Mouse (Mus musculus) hindbrain, embryonic 10.5 days (tissue): ENCODE measurements at regions not wholly inside any gene's neighbourhood (a gene's known extent, or its start where the extent isn't known, plus 50 kb on each side); places are given as distances from the start of the nearest gene placed in this dataset.
"Not testable (repeated sequence)": the region's sequence is repeated elsewhere in the genome, so short reads cannot be mapped to it uniquely, and the experiment has no call there.

Experiments
- DNase-seq: peaks from one replicate; pipeline ENCODE4 v3.0.0-alpha.2; 2017; ENCODE audit warnings: low spot score
- H3K27ac ChIP-seq: fragments of 300-500 bp; sonication (generic); 2 replicates; pipeline ENCODE4 v1.5.1; 2016; ENCODE audit warnings: mild to moderate bottlenecking, moderate library complexity
- H3K27me3 ChIP-seq: fragments of 300-500 bp; sonication (generic); 2 replicates; pipeline ENCODE4 v1.6.1; 2016; ENCODE audit warnings: mild to moderate bottlenecking; ENCODE audit not compliant: poor library complexity, insufficient read depth, severe bottlenecking
- H3K36me3 ChIP-seq: fragments of 300-500 bp; sonication (generic); 2 replicates; pipeline ENCODE4 v1.6.1; 2016; ENCODE audit warnings: mild to moderate bottlenecking, moderate library complexity
- H3K4me1 ChIP-seq: fragments of 300-500 bp; sonication (generic); replicated peaks from 2 replicates; pipeline ENCODE4 v1.6.1; 2016; ENCODE audit warnings: mild to moderate bottlenecking
- H3K4me3 ChIP-seq: fragments of 300-500 bp; sonication (generic); 2 replicates; pipeline ENCODE4 v1.5.1; 2016; ENCODE audit warnings: mild to moderate bottlenecking, moderate library complexity
- H3K9me3 ChIP-seq: fragments of 300-500 bp; sonication (generic); 2 replicates; pipeline ENCODE4 v1.6.1; 2016; ENCODE audit warnings: mild to moderate bottlenecking, moderate library complexity
- WGBS: fragments of 180-500 bp; shearing (Covaris S2); methylation state at CpG from one replicate; pipeline ENCODE4 v1.1.7; 2016; 5-methylcytosine and 5-hydroxymethylcytosine counted together

- no peaks in the 10 kb centered on the region for H3K4me1 ChIP-seq
- WGBS = 81% methylated on average over 1 of the region's 1 CpGs
- H3K27ac ChIP-seq = no peak overlapping the region
- H3K36me3 ChIP-seq = no peaks in the 10 kb centered on the region
- H3K4me3 ChIP-seq = no peak overlapping the region
- H3K27me3 ChIP-seq = no peaks in the 10 kb centered on the region
- no peaks in the 10 kb centered on the region for H3K9me3 ChIP-seq
- no peak for DNase-seq
These were observed 297.8 kb upstream of the Dcbld2 start for GRCm38 (mm10) chr16:58110452-58110851.

GRCm38 (mm10) chr16:58126086-58126485 is 282.2 kb upstream of the Dcbld2 start:
- no peaks in the 10 kb centered on the region for H3K27me3 ChIP-seq
- no peak overlapping the region for H3K4me3 ChIP-seq
- WGBS = 79% methylated on average over 1 of the region's 1 CpGs
- no peak overlapping the region for H3K27ac ChIP-seq
- no peaks in the 10 kb centered on the region for H3K4me1 ChIP-seq
- no peak for DNase-seq
- no peaks in the 10 kb centered on the region for H3K36me3 ChIP-seq
- no peaks in the 10 kb centered on the region for H3K9me3 ChIP-seq

GRCm38 (mm10) chr16:58136144-58136905 is 271.9 kb upstream of the Dcbld2 start:
- Histone ChIP-seq H3K27ac (no peak overlapping the region), H3K9me3 (no peaks in the 10 kb centered on the region), H3K27me3 (no peaks in the 10 kb centered on the region), H3K4me3 (no peak overlapping the region), H3K36me3 (no peaks in the 10 kb centered on the region), H3K4me1 (peaks cover 8% of the 10 kb centered on the region; the same call in 1 of the 2 replicates)
- 62% methylated on average over 12 of the region's 12 CpGs for WGBS
- DNase-seq = no peak

- H3K27ac ChIP-seq = no peak overlapping the region
These were observed 271.3 kb upstream of the Dcbld2 start for GRCm38 (mm10) chr16:58136979-58137378.

GRCm38 (mm10) chr16:58137728-58138279 is 270.4 kb upstream of the Dcbld2 start:
- Histone ChIP-seq H3K27ac (no peak overlapping the region), H3K4me3 (no peak overlapping the region), H3K9me3 (no peaks in the 10 kb centered on the region), H3K4me1 (peaks cover 8% of the 10 kb centered on the region; the same call in 1 of the 2 replicates), H3K36me3 (no peaks in the 10 kb centered on the region), H3K27me3 (no peaks in the 10 kb centered on the region)
- 86% methylated on average over 4 of the region's 4 CpGs for WGBS
- no peak for DNase-seq

More at GRCm38 (mm10) chr16:58136979-58137378, 271.3 kb upstream of the Dcbld2 start:
- Histone ChIP-seq H3K4me1 (peaks cover 8% of the 10 kb centered on the region; the same call in 1 of the 2 replicates), H3K4me3 (no peak overlapping the region), H3K27me3 (no peaks in the 10 kb centered on the region), H3K9me3 (no peaks in the 10 kb centered on the region), H3K36me3 (no peaks in the 10 kb centered on the region)
- DNase-seq = no peak
- WGBS = 92% methylated on average over 7 of the region's 7 CpGs

- Histone ChIP-seq H3K4me3 (no peak overlapping the region), H3K4me1 (no peaks in the 10 kb centered on the region; the same call in 1 of the 2 replicates), H3K36me3 (no peaks in the 10 kb centered on the region), H3K27me3 (no peaks in the 10 kb centered on the region), H3K9me3 (no peaks in the 10 kb centered on the region), H3K27ac (no peak overlapping the region)
- 50% methylated on average over 6 of the region's 6 CpGs for WGBS
- no peak for DNase-seq
These were observed 261.8 kb upstream of the Dcbld2 start for GRCm38 (mm10) chr16:58146479-58146878.

- WGBS = 41% methylated on average over 4 of the region's 4 CpGs
- no peaks in the 10 kb centered on the region for H3K9me3 ChIP-seq
- no peak for DNase-seq
- no peaks in the 10 kb centered on the region for H3K4me1 ChIP-seq
- H3K4me3 ChIP-seq = no peak overlapping the region
- no peaks in the 10 kb centered on the region for H3K36me3 ChIP-seq
- no peaks in the 10 kb centered on the region for H3K27me3 ChIP-seq
- H3K27ac ChIP-seq = no peak overlapping the region
These were observed 252.7 kb upstream of the Dcbld2 start for GRCm38 (mm10) chr16:58155538-58155937.

- H3K4me1 ChIP-seq = no peaks in the 10 kb centered on the region
- no peaks in the 10 kb centered on the region for H3K9me3 ChIP-seq
- H3K27me3 ChIP-seq = no peaks in the 10 kb centered on the region
- DNase-seq = no peak
- WGBS = 74% methylated on average over 5 of the region's 5 CpGs
- no peak overlapping the region for H3K27ac ChIP-seq
- H3K36me3 ChIP-seq = no peaks in the 10 kb centered on the region
- no peak overlapping the region for H3K4me3 ChIP-seq
These were observed 229.4 kb upstream of the Dcbld2 start for GRCm38 (mm10) chr16:58178744-58179401.

- H3K27me3 ChIP-seq, H3K4me1 ChIP-seq, H3K9me3 ChIP-seq, H3K4me3 ChIP-seq, DNase-seq, H3K27ac ChIP-seq, H3K36me3 ChIP-seq: not testable (repeated sequence)
These were observed 228.3 kb upstream of the Dcbld2 start for GRCm38 (mm10) chr16:58179981-58180380.

- H3K9me3 ChIP-seq = no peaks in the 10 kb centered on the region
- H3K4me1 ChIP-seq = no peaks in the 10 kb centered on the region
- WGBS = 90% methylated on average over 5 of the region's 5 CpGs
- H3K36me3 ChIP-seq = no peaks in the 10 kb centered on the region
- no peak for DNase-seq
- H3K27me3 ChIP-seq = no peaks in the 10 kb centered on the region
- no peak overlapping the region for H3K27ac ChIP-seq
- H3K4me3 ChIP-seq = no peak overlapping the region
These were observed 213.4 kb upstream of the Dcbld2 start for GRCm38 (mm10) chr16:58194619-58195497.

GRCm38 (mm10) chr16:58211872-58212271 is 196.4 kb upstream of the Dcbld2 start:
- DNase-seq = no peak
- H3K36me3 ChIP-seq = no peaks in the 10 kb centered on the region
- no peaks in the 10 kb centered on the region for H3K4me1 ChIP-seq
- no peaks in the 10 kb centered on the region for H3K27me3 ChIP-seq
- H3K27ac ChIP-seq = no peak overlapping the region
- no peak overlapping the region for H3K4me3 ChIP-seq
- 92% methylated on average over 2 of the region's 2 CpGs for WGBS
- H3K9me3 ChIP-seq = no peaks in the 10 kb centered on the region

- H3K27me3 ChIP-seq = no peaks in the 10 kb centered on the region
- no peaks in the 10 kb centered on the region for H3K4me1 ChIP-seq
- no peaks in the 10 kb centered on the region for H3K36me3 ChIP-seq
- no peak for DNase-seq
- H3K4me3 ChIP-seq = no peak overlapping the region
- no peaks in the 10 kb centered on the region for H3K9me3 ChIP-seq
- H3K27ac ChIP-seq = no peak overlapping the region
These were observed 173.6 kb upstream of the Dcbld2 start for GRCm38 (mm10) chr16:58234686-58235085.
